Mouse (Mus musculus) ovary, postnatal 10 days (tissue): ENCODE data around the gene Tet1.
"Not testable (repeated sequence)": the region's sequence is repeated elsewhere in the genome, so short reads cannot be mapped to it uniquely, and the experiment has no call there.

Experiments used
- DNase-seq: peaks from one replicate; pipeline ENCODE4 v3.0.0; 2022; ENCODE audit warnings: low spot score

Gene Tet1

GRCm38 (mm10) chr10:62847069-62847626 lies 61.6 kb downstream of the Tet1 start:
- no peak for DNase-seq

DNA sequence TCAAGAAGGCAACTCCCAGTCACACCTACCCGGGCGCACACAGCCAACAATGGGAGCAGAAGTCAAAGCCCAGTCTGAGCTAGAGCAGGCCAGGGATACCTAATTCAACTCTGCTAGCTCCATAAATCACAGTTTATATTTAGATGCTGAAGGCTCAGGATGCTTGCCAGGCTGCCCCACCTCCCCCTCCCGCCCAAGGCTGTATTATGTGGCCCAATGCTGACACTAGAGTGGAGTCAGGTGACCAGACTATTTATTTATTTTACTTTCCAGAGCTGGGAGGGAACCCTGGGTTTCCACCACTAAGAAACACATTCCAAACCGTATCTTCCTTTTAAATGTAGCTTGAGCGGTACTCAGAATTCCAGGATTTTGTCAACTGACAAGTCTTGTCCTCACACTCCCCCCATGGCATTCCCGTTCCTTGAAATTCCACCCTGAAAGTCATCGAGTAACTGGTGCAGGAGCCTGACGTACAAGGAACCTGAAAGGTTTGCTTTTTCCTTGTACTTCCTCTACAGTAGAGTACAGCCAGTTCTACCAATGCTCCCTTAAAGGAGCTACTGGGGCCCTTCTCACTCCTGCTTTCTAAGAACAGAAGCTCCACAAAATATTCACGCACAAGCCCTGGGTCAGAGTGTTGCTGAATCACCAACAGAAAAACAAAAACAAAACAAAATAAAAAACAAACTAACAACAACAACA lies 64.9 kb downstream of the Tet1 start:
- no peak for DNase-seq

DNA sequence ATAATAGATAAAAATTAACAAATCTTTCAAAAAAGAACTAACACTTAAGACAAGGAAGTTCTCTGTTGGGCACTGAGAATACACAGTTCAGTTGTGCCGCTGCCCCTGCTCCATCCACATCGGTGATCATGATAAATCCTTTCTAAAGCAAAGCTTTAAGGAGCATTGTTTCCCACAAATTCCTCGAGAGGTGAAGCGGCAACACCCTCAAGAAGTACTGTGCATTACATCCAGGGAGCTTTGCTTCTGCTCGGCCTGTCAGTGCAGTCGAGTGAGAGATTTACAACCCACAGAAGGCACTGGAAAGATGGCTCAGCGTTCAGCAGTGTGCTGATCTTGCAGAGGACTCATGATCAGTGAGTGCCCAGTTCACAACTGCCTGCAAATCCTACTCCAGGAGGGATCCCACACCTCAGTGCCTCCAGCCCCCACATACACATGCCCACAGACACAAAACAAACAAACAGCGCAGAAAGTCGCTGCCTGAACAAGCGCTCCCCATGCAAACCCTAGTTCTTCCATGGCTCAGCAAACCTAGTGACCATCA lies 66.8 kb downstream of the Tet1 start:
- no peak for DNase-seq

GRCm38 (mm10) chr10:62840687-62841086 lies 68.1 kb downstream of the Tet1 start:
- no peak for DNase-seq

DNA sequence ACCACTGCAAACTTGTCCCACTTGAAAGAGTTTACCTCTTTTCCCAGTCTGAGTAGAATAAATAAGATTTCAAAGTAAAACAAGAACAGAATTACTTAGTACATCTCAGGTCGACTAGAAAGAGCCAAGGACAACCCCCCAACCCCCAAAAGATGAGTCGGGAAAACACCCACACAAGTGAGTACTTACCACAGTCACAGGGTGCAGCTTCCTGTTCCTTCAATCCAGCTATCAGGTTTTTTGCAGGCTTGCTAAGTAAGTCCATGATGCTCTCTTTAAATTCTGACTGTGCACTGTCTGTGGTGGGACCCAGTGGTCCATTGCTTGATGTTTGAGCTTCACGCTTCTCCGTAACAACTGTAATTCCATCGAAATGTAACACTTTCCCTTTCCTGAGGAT lies 70.8 kb downstream of the Tet1 start:
- no peak for DNase-seq

GRCm38 (mm10) chr10:62832783-62833182 lies 76.0 kb downstream of the Tet1 start:
- no peak for DNase-seq

GRCm38 (mm10) chr10:62831546-62831945 lies 77.2 kb downstream of the Tet1 start:
- no peak for DNase-seq

GRCm38 (mm10) chr10:62824474-62824873 lies 84.3 kb downstream of the Tet1 start:
- no peak for DNase-seq

DNA sequence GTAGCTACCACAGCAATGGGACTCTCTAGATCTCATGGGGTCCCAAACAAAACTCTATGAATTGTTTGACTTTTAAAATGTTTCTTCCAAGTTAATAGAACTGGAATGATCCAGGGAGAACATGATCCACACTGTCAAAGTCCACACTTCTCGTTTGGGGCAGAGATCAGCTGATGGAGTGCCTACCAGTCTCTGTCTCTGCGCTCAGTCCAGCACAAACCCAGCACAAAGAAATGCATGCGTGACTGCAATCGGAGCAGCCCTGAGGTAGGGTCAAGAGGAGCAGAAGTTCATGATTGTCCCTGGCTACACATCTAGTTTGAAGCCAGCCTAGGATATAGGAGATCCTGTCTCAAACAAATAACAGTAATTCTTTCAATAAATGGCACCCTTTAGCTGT lies 85.4 kb downstream of the Tet1 start:
- DNase-seq = no peak

DNA sequence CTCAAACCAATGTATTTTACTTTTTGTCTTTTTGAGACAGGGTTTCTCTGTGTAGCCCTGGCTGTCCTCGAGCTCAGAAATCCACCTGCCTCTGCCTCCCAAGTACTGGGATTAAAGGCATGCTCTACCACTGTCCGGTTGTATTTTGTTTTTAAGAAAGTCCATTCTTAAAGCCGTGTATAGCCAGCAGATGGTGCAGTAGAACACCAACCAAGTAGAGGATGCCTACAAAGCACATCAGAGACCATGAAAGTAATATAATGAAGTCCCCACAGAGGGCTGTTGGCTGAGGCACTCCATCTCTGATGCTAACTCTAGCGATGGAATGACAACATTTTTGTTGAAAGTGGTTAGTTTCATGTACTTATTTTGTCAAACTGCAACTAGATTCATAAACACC lies 98.8 kb downstream of the Tet1 start:
- DNase-seq = no peak

GRCm38 (mm10) chr10:62808766-62809165 lies 100.0 kb downstream of the Tet1 start:
- DNase-seq = no peak

DNA sequence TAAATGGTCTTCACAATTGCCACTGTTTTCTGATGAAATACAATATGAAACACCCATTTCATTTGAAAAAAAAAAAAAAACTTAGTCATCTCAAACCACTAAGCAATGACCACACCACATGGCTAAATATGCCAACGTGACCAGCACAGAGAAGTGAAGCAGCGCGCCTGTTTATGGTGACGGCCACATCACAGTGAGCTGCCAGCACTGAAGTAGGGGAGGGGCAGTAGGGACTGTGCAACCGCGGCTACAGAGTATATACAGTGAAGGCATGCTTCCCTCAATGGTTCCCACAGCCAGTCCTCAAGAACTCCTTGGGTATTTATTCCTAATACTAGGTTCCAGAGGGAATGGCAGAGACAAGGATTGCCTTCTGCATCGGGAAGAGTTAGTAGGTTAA lies 100.5 kb downstream of the Tet1 start:
- no peak for DNase-seq

DNA sequence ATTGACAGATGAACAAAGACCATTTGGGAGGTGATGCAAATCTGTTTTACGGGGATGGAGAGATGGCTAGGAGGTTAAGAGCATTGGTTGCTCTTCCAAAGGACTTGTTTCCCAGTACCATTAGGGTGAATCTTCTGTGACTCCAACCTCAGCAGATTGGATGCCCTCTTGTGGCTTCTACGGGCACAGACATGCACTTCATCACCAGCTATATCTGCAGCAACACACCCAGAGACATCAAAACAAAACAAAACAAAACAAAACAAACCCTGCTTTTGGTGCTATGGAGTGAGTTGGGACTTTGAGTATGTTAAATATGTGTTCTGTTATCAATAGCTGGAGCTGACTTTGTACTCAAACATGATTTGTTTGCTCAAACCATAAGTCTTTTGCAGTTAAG lies 104.7 kb downstream of the Tet1 start:
- no peak for DNase-seq

GRCm38 (mm10) chr10:62803296-62803695 lies 105.5 kb downstream of the Tet1 start:
- no peak for DNase-seq

- DNase-seq = no peak
Observed at GRCm38 (mm10) chr10:62794221-62794620, 114.6 kb downstream of the Tet1 start.

GRCm38 (mm10) chr10:62793091-62793453 lies 115.7 kb downstream of the Tet1 start:
- DNase-seq = no peak

DNA sequence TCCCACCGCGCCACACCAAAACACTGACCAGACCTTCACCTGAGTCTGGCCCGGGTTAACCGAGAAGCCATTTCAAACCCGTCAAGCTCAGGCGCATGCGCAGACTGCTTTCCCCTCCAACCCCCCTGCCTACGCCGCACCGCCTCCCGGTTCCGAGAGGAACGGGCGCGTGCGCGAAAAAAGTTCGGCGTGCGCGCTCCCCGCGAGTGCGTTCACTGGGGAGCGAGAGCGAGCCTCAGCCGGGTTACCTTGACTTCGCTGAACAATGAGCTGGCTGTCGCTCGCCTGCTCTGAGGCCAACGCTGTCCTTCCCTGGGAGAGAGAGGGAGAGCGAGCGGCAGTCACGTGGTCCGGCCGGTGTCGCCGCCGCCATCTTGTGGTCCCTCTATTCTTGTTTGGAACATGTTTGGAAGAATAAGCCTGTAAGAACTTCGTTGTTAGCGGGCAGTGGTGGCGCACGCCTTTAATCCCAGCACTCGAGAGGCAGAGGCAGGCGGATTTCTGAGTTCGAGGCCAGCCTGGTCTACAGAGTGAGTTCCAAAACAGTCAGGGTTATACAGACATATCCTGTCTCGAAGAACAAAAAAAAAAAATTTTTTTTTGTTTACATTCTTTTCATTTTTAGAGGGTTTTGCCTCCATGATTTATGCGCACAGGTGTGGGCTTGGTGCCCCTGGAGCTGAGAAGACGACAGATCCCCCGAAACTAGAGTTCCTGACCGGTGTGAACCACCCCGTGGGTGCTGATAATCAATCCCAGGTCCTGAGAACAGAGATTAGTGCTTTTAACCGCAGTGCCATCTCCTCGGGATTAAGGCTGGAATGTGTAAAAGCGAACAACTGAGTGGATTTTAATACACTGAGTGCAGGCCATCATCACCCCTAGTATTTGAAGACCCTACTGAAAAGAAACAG lies 116.4 kb downstream of the Tet1 start, which contains the start of gene Ccar1:
Gene Ccar1 (minus strand): TSS at position 110 of the 914 bp plus-strand sequence.
- DNase-seq = peak; percentile 98

- DNase-seq = peak; percentile 14
Observed at GRCm38 (mm10) chr10:62791251-62792176, 117.3 kb downstream of the Tet1 start.

- not testable (repeated sequence) for DNase-seq
Observed at GRCm38 (mm10) chr10:62781776-62782175, 127.0 kb downstream of the Tet1 start.
